Mouse (Mus musculus): Measurements from ENCODE around the gene Osbp. TPM values are rescaled to one million over a fixed set of nuclear protein-coding genes. Genes with fewer than 3 reads are reported as not detected.

Gene Osbp
- polyA plus RNA-seq, 1 experiment from 2014 or later = 3.9 TPM

GRCm38 (mm10) chr19:12024149-12024548 is 58.4 kb downstream of the Osbp start:
- Histone ChIP-seq H3K4me3 (no peak overlapping the region), H3K9ac (no peak overlapping the region), H3K27me3 (no peaks in the 10 kb centered on the region), H3K36me3 (no peaks in the 10 kb centered on the region), H3K4me2 (no peak overlapping the region), H3K4me1 (replicated peaks) (0 out of 2 replicates have a peak, but pooled peaks cover under 1% of the 10 kb centered on the region), H3K27ac (no peak overlapping the region), H3K9me3 (no peaks in the 10 kb centered on the region)
- ATAC-seq (ENCODE audit: low FRiP score) = no peak
- WGBS = 89% methylated on average over 4 of the region's 4 CpGs

- H3K9ac ChIP-seq = no peak overlapping the region
- no peaks in the 10 kb centered on the region for H3K27me3 ChIP-seq
- no peak overlapping the region for H3K4me3 ChIP-seq
- H3K27ac ChIP-seq = no peak overlapping the region
- no peak overlapping the region for H3K4me2 ChIP-seq
- WGBS = 95% methylated on average over 3 of the region's 3 CpGs
- no peaks in the 10 kb centered on the region for H3K4me1 ChIP-seq (replicated peaks)
- no peaks in the 10 kb centered on the region for H3K9me3 ChIP-seq
- ATAC-seq (ENCODE audit: low FRiP score) = no peak
- no peaks in the 10 kb centered on the region for H3K36me3 ChIP-seq
Measured at GRCm38 (mm10) chr19:12025333-12025732, 59.6 kb downstream of the Osbp start.

- H3K4me1 ChIP-seq (replicated peaks) = no peaks in the 10 kb centered on the region
- H3K9me3 ChIP-seq = no peaks in the 10 kb centered on the region
- no peak overlapping the region for H3K4me3 ChIP-seq
- no peak overlapping the region for H3K4me2 ChIP-seq
- no peak overlapping the region for H3K9ac ChIP-seq
- ATAC-seq (ENCODE audit: low FRiP score) = no peak
- H3K36me3 ChIP-seq = no peaks in the 10 kb centered on the region
- no peaks in the 10 kb centered on the region for H3K27me3 ChIP-seq
- H3K27ac ChIP-seq = no peak overlapping the region
- WGBS = 83% methylated on average over 2 of the region's 2 CpGs
Measured at GRCm38 (mm10) chr19:12026606-12027005, 60.9 kb downstream of the Osbp start.

- no peaks in the 10 kb centered on the region for H3K9me3 ChIP-seq
- H3K4me2 ChIP-seq = no peak overlapping the region
- H3K36me3 ChIP-seq = no peaks in the 10 kb centered on the region
- ATAC-seq (ENCODE audit: low FRiP score) = no peak
- H3K4me3 ChIP-seq = no peak overlapping the region
- H3K27ac ChIP-seq = no peak overlapping the region
- H3K9ac ChIP-seq = no peak overlapping the region
- H3K27me3 ChIP-seq = no peaks in the 10 kb centered on the region
- no peaks in the 10 kb centered on the region for H3K4me1 ChIP-seq (replicated peaks)
Measured at GRCm38 (mm10) chr19:12037727-12038126, 72.0 kb downstream of the Osbp start.

- WGBS = 76% methylated on average over 2 of the region's 2 CpGs
- Histone ChIP-seq H3K27ac (no peak within 1 kb of the TSS), H3K36me3 (no peaks in the 10 kb centered on the region), H3K4me2 (no peak within 1 kb of the TSS), H3K4me3 (no peak within 1 kb of the TSS), H3K4me1 (replicated peaks) (no peaks in the 10 kb centered on the region), H3K9me3 (no peaks in the 10 kb centered on the region), H3K27me3 (no peaks in the 10 kb centered on the region), H3K9ac (no peak within 1 kb of the TSS)
- ATAC-seq (ENCODE audit: low FRiP score) = no peak
Measured at GRCm38 (mm10) chr19:12041217-12041616, 75.5 kb downstream of the Osbp start, which contains the start of gene Olfr1423. TSS of gene Olfr1423 (minus strand) at chr19:12041317.

- Histone ChIP-seq H3K4me3 (no peak overlapping the region), H3K36me3 (no peaks in the 10 kb centered on the region), H3K27me3 (no peaks in the 10 kb centered on the region), H3K9me3 (no peaks in the 10 kb centered on the region), H3K9ac (no peak overlapping the region), H3K27ac (no peak overlapping the region), H3K4me1 (replicated peaks) (no peaks in the 10 kb centered on the region), H3K4me2 (no peak overlapping the region)
- 95% methylated on average over 5 of the region's 5 CpGs for WGBS
- ATAC-seq (ENCODE audit: low FRiP score) = no peak
Measured at GRCm38 (mm10) chr19:12043163-12043562, 77.4 kb downstream of the Osbp start.

Small RNA genes within 50 kb of the gene (microRNA-seq; reads per million reads assigned to microRNA genes)
- 11.9 reads per million, percentile 24 among the genes with 10 or more reads in this experiment for gene Mir6994

Other genes starting within 250 kb of the Osbp start
- not detected in 2 replicates for gene Gif, start 218.4 kb upstream of the Osbp start, polyA plus RNA-seq (2015; fragmentation: Nextera tagmentation; extraction: Ambion mirVana)
- gene Mrpl16, start 195.6 kb upstream of the Osbp start, polyA plus RNA-seq (2015; fragmentation: Nextera tagmentation; extraction: Ambion mirVana) = 44.3 and 44.9 TPM in 2 replicates
- 11.3 and 12.8 TPM in 2 replicates for gene Stx3, start 146.5 kb upstream of the Osbp start, polyA plus RNA-seq (2015; fragmentation: Nextera tagmentation; extraction: Ambion mirVana)
- gene Olfr1417, start 126.7 kb upstream of the Osbp start, polyA plus RNA-seq (2015; fragmentation: Nextera tagmentation; extraction: Ambion mirVana) = not detected in 2 replicates
- not detected in 2 replicates for gene Olfr1418, start 104.9 kb upstream of the Osbp start, polyA plus RNA-seq (2015; fragmentation: Nextera tagmentation; extraction: Ambion mirVana)
- not detected in 2 replicates for gene Olfr1419, start 90.8 kb upstream of the Osbp start, polyA plus RNA-seq (2015; fragmentation: Nextera tagmentation; extraction: Ambion mirVana)
- gene Olfr1420, start 79.4 kb upstream of the Osbp start, polyA plus RNA-seq (2015; fragmentation: Nextera tagmentation; extraction: Ambion mirVana) = not detected in 2 replicates
- 19.6 and 19.8 TPM in 2 replicates for gene Patl1, start 53.5 kb upstream of the Osbp start, polyA plus RNA-seq (2015; fragmentation: Nextera tagmentation; extraction: Ambion mirVana)
- gene Olfr1423, start 75.4 kb downstream of the Osbp start, polyA plus RNA-seq (2015; fragmentation: Nextera tagmentation; extraction: Ambion mirVana) = not detected in 2 replicates
- not detected in 2 replicates for gene Olfr1424, start 96.7 kb downstream of the Osbp start, polyA plus RNA-seq (2015; fragmentation: Nextera tagmentation; extraction: Ambion mirVana)
- gene Olfr1425, start 111.8 kb downstream of the Osbp start, polyA plus RNA-seq (2015; fragmentation: Nextera tagmentation; extraction: Ambion mirVana) = not detected in 2 replicates
- gene Olfr1426, start 126.1 kb downstream of the Osbp start, polyA plus RNA-seq (2015; fragmentation: Nextera tagmentation; extraction: Ambion mirVana) = not detected in 2 replicates
- gene Olfr1427, start 137.4 kb downstream of the Osbp start, polyA plus RNA-seq (2015; fragmentation: Nextera tagmentation; extraction: Ambion mirVana) = not detected in 2 replicates
- gene Olfr1428, start 150.0 kb downstream of the Osbp start, polyA plus RNA-seq (2015; fragmentation: Nextera tagmentation; extraction: Ambion mirVana) = not detected in 2 replicates
- not detected in 2 replicates for gene Olfr76, start 157.3 kb downstream of the Osbp start, polyA plus RNA-seq (2015; fragmentation: Nextera tagmentation; extraction: Ambion mirVana)
- gene Olfr1555-ps1, start 204.2 kb downstream of the Osbp start, polyA plus RNA-seq (2015; fragmentation: Nextera tagmentation; extraction: Ambion mirVana) = not detected in 2 replicates
- not detected in 2 replicates for gene Olfr1431, start 234.7 kb downstream of the Osbp start, polyA plus RNA-seq (2015; fragmentation: Nextera tagmentation; extraction: Ambion mirVana)